Mouse (Mus musculus): ENCODE results near the gene Fam57a.
A peak's percentile ranks its signal among the peaks of the same experiment; 100 is the strongest.
"Not testable (repeated sequence)": the region's sequence is repeated elsewhere in the genome, so short reads cannot be mapped to it uniquely, and the experiment has no call there.

The Fam57a gene

GRCm38 (mm10) chr11:76183745-76184144 lies 4.3 kb downstream of the Fam57a start:
- no peak for DNase-seq

GRCm38 (mm10) chr11:76186908-76187307 lies 7.4 kb downstream of the Fam57a start:
- no peak for DNase-seq

GRCm38 (mm10) chr11:76196275-76196976 lies 17.0 kb downstream of the Fam57a start:
- no peak for DNase-seq

DNA sequence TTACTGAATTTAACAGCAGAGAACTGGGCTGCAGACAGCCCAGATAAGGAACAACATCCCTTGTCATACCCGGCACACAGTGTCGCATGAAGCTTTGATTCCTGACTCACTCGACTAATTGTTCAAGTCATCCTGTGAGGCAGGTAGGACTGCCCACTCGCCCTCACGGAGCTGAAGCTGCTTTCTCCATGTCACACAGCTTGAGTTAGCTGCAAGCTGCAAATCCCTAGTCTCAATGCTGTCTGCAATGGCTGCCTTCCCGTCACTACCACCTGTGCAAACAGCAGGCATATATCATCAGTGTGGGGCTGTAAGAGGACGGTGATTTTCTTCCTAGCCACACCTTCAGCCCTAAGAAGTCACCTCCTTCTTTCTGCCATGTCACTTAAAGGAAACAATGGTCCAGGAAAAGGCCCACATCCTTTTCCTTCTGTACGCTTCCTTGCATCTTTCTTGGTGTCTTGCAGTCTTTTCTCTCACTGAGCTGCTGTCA lies 17.6 kb downstream of the Fam57a start:
- no peak for DNase-seq

- peak; percentile 79 for DNase-seq
Measured at GRCm38 (mm10) chr11:76201761-76202674, 22.5 kb downstream of the Fam57a start.

DNA sequence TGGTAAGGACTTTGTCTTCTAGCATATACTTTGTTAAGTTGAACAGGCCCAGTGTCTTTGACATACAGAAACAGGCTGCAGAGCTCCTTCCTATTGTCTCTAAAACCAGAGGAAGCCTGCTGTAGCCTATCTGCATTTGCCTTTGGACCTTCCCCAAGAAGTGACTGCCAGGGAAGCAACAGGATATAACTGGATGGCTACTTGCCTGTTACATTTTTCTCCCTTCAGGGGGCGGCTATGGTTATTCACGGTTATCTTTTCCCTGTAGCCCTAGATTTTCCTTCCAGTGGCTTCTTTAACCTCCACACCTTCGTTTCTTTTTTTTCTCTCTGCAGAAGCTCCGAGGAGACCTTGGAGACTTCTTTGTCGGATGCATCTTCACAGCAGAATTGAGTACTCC lies 27.3 kb downstream of the Fam57a start:
- DNase-seq = no peak

- no peak for DNase-seq
Measured at GRCm38 (mm10) chr11:76210228-76210985, 30.9 kb downstream of the Fam57a start.

GRCm38 (mm10) chr11:76211595-76211994 lies 32.1 kb downstream of the Fam57a start:
- DNase-seq = not testable (repeated sequence)

GRCm38 (mm10) chr11:76213841-76214240 lies 34.4 kb downstream of the Fam57a start:
- DNase-seq = no peak

- DNase-seq = no peak
Measured at GRCm38 (mm10) chr11:76215011-76215410, 35.5 kb downstream of the Fam57a start.

GRCm38 (mm10) chr11:76216049-76216540 lies 36.6 kb downstream of the Fam57a start:
- DNase-seq = no peak

DNA sequence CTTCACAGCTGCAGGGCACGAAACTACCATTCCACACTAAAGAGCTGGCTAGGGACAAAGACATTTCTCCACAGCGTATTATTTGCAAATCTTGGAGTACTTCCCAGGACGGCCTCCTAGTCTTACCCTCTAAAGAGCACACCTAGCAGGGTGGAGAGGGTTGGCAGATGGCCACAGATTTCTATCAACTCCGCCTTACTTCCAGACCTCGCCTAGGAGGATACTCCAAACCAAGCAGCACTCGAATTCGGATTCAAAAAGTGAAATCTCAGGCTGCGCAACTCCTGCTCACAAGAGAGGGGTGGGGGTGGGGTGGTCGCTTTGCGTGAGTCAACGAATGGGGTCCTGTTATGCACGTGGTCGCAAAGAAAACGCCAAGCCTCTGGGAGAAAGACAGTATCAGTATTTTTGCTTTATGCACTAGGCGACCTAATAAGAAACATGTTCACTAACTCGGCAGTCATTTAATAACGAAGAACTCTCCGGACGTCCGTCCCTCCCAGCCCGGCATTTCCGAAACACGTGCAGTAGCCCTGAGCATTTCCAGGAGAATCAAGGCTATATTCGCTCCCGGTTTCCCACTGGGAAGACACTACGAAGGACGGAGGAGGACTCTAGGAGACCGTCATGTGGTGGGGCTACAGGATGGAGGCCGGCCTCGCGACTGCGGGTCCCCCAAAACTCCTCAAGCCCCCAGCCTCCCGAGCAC lies 37.4 kb downstream of the Fam57a start:
- peak; percentile 24 for DNase-seq

DNA sequence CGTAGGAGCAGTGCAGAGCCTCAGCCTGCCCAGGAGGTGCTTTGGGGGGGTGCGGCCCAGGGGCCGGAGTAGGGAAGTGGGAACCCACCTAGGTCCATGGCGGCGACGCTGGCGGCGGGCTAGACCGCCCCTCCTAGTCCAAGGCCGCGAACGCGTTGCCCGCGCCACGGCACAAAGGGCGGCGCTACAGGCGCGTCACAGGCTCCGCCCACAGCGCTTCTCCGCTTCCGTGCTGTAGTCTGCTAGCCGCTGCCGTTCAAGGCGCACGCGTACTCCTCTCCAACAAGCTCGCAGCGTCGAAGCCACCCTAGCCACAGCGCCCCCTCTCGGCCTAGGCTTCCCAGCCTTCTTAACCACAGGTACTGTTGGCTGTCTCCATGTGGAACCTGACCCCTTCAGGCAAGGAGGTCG lies 37.9 kb downstream of the Fam57a start, which contains the start of the genes Dbil5 and Gemin4:
TSS of gene Dbil5 (plus strand) at position 219 of the 411 bp plus-strand sequence.
TSS of gene Gemin4 (minus strand) at position 275 of the 411 bp plus-strand sequence.
- DNase-seq = peak; percentile 98

DNA sequence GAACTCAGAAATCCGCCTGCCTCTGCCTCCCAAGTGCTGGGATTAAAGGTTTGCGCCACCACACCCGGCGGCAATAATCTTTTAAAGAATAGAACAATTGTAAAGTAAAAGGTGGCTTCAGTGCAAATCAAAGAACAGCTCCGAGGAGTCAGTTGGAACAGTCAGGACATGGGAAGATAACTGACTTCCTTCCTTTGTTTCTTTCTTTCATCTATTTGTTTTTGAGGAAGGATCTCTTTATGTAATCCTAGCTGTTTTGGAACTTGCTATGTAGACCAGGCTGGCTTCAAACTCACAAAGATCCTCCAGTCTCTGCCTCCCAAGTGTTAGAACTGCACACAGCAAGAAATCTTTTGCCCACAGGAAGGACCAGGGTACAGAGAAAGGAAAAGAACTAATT lies 45.2 kb downstream of the Fam57a start:
- no peak for DNase-seq

GRCm38 (mm10) chr11:76225051-76225450 lies 45.6 kb downstream of the Fam57a start:
- no peak for DNase-seq

GRCm38 (mm10) chr11:76236136-76236535 lies 56.7 kb downstream of the Fam57a start:
- DNase-seq = no peak

GRCm38 (mm10) chr11:76239750-76240149 lies 60.3 kb downstream of the Fam57a start:
- no peak for DNase-seq

GRCm38 (mm10) chr11:76242901-76243810 lies 63.7 kb downstream of the Fam57a start, which contains the start of the genes Mrm3 and Glod4:
Gene Mrm3 (plus strand): TSS chr11:76243715.
Gene Glod4 (minus strand): TSS chr11:76243725.
- peak; percentile 95 for DNase-seq

DNA sequence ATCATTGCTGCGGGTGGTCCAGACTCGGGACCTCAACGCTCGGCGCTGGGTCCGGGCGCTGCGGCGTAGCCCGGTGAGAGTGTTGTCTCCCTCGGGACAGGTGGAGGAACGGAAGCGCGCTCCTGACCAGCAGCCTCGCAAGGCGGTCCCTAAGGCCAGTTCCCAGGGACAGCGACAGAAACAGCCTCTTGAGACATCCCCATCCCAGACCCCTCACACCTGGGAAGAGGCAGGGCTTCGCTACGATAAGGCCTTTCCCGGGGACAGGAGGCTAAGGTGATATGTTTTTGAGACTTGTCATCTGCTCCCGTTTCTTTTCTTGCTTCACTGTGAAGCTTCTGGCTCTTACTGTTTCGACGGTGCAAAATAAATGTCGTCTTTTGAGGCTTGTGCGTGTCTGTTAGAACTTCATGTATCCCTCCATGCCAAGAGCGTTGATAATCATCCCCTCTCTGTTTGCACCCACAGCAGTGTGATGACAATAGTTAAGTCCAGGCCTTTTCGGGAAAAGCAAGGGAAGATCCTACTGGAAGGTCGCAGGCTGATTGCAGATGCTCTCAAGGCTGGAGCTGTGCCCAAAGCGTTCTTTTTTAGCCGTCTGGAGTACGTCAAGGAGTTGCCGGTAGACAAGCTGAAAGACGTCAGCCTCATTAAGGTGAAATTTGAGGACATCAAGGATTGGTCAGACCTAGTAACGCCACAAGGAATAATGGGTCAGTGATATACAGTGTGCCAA lies 64.5 kb downstream of the Fam57a start:
- no peak for DNase-seq

DNA sequence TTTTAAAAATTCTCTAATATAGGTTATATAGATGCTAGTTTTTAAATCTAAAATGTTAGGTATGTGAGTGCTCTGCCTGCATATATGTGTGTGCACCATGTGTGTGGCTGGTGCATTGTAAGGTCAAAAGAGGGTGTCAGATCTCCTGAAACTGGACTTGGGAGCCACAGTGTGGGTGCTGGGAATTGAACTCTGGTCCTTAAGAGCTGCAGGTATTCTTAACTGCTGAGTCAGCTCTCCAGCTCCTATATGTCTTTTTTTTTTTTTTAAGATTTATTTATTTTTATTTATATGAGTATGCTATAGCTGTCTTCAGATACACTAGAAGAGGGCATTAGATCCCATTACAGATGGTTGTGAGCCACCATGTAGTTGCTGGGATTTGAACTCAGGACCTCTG lies 67.0 kb downstream of the Fam57a start:
- no peak for DNase-seq

All from right cerebral cortex, postnatal 14 days (tissue).